Mouse (Mus musculus) fibroblast of lung, adult 2 months (primary cell): ENCODE measurements at regions not wholly inside any gene's neighbourhood (a gene's known extent, or its start where the extent isn't known, plus 50 kb on each side); places are given as distances from the start of the nearest gene placed in this dataset.

Source experiments
- DNase-seq: peaks from one replicate; pipeline ENCODE4 v3.0.0-alpha.2; 2011; ENCODE audit warnings: low read depth

- no peak for DNase-seq
These were observed 128.6 kb upstream of the Kazn start for GRCm38 (mm10) chr4:142367774-142368173.

- no peak for DNase-seq
These were observed 122.9 kb upstream of the Kazn start for GRCm38 (mm10) chr4:142362071-142362470.

DNA sequence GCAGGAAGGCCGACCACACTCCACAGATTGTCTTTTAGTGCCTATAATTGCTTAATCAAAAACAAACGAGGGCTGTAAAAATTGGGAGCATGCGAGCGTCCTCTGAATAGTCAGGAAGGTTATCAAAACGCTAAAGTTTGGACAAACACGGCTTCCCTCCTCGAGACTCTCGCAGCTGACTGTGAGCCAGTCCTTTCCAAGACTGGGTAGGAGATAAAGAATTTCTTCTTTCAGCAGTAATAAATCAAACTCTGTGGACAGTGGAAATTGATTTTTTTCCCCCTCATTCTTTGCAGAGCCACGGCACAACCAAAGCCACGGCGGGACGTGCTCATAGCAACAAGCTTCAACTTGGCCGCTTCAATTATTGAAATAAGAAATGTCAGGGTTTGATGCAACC is 119.7 kb upstream of the Kazn start:
- no peak for DNase-seq

DNA sequence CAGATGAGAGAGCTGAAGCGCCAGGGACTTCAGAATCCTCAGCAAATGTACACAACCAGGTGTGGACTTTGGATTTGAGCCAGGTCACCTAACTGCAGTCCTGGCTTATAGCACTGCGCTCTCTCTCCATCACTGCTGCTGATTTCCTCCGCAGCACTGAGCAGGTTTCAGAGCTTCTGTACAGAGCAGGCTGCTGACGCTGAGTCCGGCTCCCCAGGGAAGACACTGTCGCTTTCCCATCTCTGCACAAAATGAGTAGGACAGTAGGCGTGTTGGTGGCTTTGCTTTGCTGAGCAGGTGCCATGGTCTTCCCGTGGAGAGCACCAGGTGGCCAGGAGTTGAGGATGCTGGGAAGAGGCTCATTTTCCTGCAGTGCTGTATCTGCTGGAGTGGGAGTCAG is 116.2 kb upstream of the Kazn start:
- DNase-seq, result no peak

- DNase-seq, result no peak
These were observed 114.3 kb upstream of the Kazn start for GRCm38 (mm10) chr4:142353526-142353925.

DNA sequence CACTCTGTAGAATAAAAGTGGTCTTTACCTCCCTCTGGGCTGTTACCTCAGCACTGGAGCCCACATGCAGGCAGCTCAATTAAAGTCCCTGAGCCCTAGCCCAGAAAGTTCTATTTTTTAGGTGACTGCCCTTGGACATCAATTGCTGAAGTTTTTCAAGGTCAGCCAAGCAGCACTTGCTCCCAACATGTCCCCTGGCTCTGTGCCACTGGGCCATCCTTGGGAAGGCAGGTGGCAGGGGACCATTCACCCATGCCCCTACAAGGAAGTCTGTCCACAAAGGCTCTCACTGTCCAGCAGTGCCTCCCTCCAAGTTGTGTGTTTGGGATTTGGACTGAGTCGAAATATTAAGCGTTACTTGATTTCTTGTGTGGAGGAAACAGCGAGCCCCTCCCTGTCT is 112.6 kb upstream of the Kazn start:
- no peak for DNase-seq

GRCm38 (mm10) chr4:142350986-142351385 is 111.8 kb upstream of the Kazn start:
- DNase-seq, result no peak

GRCm38 (mm10) chr4:142348910-142349309 is 109.7 kb upstream of the Kazn start:
- DNase-seq, result no peak

DNA sequence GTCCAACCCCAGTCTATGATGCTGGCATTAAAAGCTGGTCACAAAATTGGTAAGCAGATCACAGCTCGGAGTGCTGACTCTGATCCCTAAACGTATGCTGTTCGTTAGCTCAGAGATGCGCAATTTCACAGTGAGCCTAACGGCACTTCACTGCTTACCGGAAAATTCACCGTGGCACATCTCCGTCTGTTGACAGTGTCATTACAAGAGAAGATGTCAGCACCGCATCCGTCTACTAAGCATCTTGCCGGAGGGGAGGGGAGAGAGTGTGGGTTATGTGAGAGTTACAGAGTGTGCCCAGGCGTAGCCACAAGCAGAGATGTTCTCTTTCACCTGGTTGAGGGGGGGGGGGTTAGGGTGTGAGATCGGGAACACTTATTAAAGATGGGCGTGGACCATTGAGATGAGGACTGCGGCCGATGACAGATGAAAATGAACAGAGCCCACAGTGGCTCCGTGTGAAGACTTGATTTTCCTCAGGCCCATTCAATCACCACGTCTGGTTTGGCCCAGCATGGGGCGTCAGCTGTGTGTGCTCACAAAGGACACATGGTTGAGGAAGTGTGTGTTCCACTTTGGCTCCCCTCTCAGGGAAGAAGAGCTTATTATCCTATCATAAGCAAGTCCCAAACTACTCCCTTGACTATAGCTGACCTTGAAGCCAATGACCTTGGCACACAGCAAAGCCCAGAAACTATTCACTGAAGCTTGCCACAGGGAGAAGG is 103.4 kb upstream of the Kazn start:
- DNase-seq, result no peak

GRCm38 (mm10) chr4:142341305-142341704 is 102.1 kb upstream of the Kazn start:
- DNase-seq, result no peak

- DNase-seq, result no peak
These were observed 100.9 kb upstream of the Kazn start for GRCm38 (mm10) chr4:142340057-142340456.

DNA sequence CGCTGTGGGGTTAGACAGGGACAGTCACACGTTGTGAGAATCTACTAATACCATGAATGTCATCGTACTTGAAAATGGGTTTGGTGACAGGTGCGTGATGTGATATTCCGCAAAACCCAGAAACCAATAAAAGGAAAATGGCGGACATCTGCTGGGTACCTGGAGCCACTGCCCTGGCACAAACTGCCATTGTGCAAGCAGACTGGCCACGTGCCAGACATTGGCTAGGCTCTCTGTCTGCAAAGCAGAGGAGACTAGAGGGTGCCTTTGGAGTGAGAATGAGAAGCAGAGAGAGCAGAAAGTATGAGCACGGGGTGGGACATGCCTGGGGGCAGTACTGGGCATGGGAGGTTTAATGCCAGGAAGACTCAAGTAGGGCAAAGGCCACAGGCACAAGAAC is 98.5 kb upstream of the Kazn start:
- DNase-seq, result no peak

- no peak for DNase-seq
These were observed 97.7 kb upstream of the Kazn start for GRCm38 (mm10) chr4:142336943-142337342.

- no peak for DNase-seq
These were observed 94.9 kb upstream of the Kazn start for GRCm38 (mm10) chr4:142334084-142334483.

DNA sequence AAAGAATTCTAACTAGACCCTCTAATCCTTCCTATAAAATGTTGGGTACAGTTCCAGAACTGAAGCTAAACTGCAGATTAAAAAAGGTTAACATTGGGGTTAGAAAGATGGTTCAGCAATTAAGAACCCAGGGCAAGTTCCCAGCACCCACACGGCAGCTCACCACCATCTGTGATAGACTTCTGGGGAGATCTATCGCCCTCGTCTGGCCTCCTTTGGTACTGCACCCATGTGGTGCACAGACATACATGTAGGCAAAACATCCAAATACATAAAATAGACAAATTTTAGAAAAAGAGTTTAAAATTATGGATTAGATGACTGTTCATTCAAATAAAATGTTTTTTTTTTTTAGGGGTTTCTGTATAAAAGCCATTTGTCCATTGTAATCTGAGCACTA is 91.4 kb upstream of the Kazn start:
- DNase-seq, result no peak

DNA sequence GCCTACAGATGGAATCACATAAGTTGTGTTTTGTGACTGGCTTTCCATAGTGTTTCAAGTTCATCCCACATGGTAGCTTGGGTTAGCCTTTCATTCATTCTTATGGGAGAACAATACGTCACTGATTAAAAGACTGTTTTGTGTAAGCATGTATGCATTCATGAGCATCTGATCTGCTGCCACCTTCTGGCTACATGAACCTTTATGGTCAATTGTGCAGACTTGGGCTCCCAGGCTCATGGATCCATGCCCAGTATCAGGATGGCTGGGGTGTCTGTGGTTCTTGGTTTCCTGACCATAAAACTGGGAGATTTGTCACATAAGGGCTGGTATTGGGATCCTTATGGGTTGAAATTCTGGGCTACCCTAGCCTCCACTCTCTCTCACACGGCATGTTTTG is 90.4 kb upstream of the Kazn start:
- DNase-seq, result no peak

DNA sequence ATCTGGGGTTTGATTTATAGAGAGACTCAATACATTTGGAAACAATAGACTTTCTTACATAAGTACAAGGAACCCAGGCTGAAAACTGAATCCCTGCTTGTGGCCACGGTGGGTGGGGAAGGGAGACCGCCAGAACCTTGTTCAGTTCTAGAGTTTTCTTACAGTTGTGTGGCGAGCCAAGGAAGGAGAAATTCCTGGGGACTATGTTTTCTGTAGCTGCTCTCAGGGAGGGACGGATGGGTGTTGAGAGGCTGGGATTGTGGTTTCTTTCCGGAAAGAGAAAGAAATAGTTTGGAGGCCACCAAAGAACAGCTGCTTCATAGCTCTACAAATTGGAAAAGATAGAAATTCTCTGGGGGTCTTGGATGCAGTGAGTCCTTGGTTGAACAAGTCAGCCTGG is 87.3 kb upstream of the Kazn start:
- no peak for DNase-seq

- DNase-seq, result no peak
These were observed 82.1 kb upstream of the Kazn start for GRCm38 (mm10) chr4:142321209-142321863.

- no peak for DNase-seq
These were observed 71.1 kb upstream of the Kazn start for GRCm38 (mm10) chr4:142310282-142310681.

- DNase-seq, result no peak
These were observed 69.1 kb upstream of the Kazn start for GRCm38 (mm10) chr4:142308271-142308670.

- DNase-seq, result no peak
These were observed 68.1 kb upstream of the Kazn start for GRCm38 (mm10) chr4:142307321-142307720.

GRCm38 (mm10) chr4:142306076-142306475 is 66.9 kb upstream of the Kazn start:
- no peak for DNase-seq

GRCm38 (mm10) chr4:142303374-142304020 is 64.3 kb upstream of the Kazn start:
- DNase-seq, result peak; percentile 10
